Mouse (Mus musculus): ENCODE measurements at regions not wholly inside any gene's neighbourhood (a gene's known extent, or its start where the extent isn't known, plus 50 kb on each side); places are given as distances from the start of the nearest gene placed in this dataset.
"Not testable (repeated sequence)": the region's sequence is repeated elsewhere in the genome, so short reads cannot be mapped to it uniquely, and the experiment has no call there.

DNA sequence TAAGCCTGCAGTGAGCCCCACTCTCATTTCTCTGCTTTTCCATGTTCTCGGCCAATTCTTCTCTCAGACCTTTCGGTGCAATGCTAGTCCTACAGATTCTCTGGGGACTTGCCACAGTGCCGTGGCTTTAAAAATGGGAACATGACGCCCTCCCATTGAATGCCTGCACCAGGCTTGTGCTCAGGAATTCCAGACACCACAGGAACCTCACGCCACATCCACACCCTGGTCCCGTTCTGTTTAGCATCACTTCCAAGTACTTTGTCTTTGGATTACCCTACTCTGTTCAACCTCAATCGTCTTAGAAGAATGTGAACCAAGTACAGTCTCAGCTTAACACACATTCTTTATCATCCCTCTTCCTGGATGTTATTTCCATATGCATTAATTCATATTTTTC lies 66.5 kb downstream of the Nabp1 start:
- no peak for DNase-seq

GRCm38 (mm10) chr1:51403632-51404031 lies 74.6 kb downstream of the Nabp1 start:
- no peak for DNase-seq

DNA sequence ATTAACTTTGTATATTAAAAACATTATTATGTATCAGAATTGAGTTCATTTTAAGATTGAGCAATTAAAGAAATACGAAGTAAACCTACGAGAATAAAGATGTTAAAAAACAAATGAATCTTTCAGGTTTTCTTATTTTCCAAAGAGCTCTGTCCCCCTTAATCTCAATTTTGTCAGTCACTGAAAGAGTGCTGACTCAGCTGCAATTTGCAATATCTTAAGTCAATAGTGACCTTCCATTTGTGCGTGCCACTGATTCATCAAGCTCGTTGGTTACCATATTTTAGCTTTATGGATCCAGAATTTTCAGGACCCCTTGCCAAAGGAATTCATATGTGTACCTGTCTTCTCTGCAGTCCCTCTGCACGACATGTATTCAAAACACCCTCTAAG lies 75.7 kb downstream of the Nabp1 start:
- DNase-seq: no peak

DNA sequence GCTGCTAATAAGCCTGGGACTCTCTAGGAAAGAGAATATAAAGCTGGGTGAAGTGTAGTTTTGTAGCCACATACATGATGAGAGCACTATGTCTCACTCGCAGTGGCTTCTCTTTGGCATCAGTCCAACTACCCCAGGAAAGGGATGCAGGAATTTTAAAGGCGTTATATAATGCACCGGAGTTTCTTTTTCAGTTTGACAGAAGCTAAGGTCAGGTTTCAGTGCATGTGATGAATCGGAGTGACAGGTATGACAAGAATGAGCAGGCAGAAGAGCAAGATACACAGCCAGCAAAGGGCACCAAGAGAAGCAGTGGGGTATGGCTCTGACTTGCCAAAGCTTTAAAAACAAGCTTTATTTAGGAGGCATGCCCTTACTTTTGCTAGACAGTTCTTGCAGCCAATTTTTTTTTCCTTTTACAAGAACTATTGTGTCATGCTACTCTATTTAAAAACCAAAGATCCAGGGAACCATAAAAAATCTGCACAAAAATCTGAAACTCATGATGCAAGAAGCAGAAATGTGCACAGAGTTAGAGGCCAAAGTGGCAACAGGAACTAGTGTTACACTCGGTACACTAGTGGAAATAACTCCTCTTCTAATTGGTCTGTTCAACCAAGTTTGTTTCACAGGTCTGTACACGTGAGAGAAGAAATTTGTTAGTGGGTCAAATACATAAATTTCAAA lies 76.2 kb downstream of the Nabp1 start:
- no peak for DNase-seq

DNA sequence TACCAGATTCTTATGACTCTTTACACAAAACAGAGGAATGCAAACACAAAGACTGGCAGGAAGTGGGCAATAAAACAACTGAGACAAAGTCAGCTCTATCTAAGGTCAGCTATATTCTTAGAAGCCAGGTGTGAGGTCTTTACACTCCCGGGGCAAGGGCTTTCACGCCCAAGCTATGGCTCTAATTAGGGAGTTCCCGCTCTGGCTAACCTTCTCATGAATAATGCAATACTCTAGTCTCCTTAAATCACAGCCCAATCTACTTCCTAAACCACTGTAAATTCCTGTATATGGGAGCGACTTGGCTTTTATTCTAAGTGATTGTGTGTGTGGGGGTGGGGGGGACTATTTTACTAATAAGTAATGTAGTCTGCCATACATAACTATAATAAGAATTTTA lies 77.7 kb downstream of the Nabp1 start:
- not testable (repeated sequence) for DNase-seq

DNA sequence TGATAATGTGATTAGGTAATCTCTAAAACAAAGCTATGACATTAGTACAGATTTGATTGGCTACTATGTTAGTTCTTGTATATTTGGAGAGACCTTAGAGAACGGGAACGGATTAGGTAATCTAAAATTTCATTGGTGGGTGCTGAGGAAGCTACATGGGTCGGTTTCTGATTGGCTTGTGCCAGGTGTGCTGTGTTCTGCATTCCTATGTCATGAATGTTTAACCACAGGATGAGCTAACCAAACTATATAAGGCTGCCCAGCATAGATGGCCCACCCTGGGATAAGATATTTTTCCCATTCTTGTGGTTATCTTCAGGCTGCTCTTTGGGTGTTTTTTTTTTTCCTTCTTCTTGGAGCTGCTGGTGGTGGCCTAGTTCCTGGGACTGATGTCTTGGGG lies 91.4 kb downstream of the Nabp1 start:
- no peak for DNase-seq

DNA sequence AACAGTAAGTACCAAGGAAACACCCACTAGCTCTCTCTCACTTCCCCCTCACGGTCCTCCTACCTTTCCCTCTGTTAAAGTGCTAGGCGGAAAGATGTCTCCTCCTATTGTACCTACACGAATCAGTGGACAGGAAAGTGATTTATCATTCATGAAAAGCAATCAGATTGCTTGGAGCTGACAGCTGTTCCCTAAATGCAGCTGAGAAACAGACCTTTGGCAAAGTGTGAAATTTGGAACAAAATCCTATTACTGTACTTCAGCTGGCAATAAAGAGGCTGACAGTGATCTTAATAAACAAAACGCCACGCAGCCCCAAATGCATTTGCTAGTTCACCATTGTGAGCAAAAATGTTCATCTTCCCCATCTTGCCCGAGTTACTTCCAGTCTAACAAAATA lies 94.2 kb downstream of the Nabp1 start:
- DNase-seq: no peak

- DNase-seq: no peak
Measured at GRCm38 (mm10) chr1:51380240-51380639, 91.3 kb downstream of the Cavin2 start.

- peak; percentile 11 for DNase-seq
Measured at GRCm38 (mm10) chr1:51367587-51367986, 78.7 kb downstream of the Cavin2 start.

- DNase-seq: no peak
Measured at GRCm38 (mm10) chr1:51360095-51360494, 71.2 kb downstream of the Cavin2 start.
